Comparison of ENCODE assay signal across 9 mouse cellular contexts in genomic region chr9:49595635-49596348, GRCm38 (mm10).
DNase-seq lines count a peak whose midpoint lies in the region; ATAC-seq lines count a peak whose summit lies in the region.
"Had no signal": no experiment of that assay in that cellular context is flagged by ENCODE, and none has a peak within 500 bp of the region (broad histone marks: within the 10 kb centered on the region; RNA-seq: fewer than 3 reads in every experiment).

No protein-coding gene starts in this region.

- peak overlapping the region; percentile 27; the same call in 1 of the 2 replicates for H3K27ac ChIP-seq in heart, embryonic 15.5 days
- peak overlapping the region; percentile 74 for H3K27ac ChIP-seq in hindbrain, embryonic 16.5 days (ENCODE audit: low read depth, low read length)

- no peaks in the 10 kb centered on the region for H3K9me3 ChIP-seq in heart, embryonic 15.5 days (replicated peaks)
- no peaks in the 10 kb centered on the region for H3K9me3 ChIP-seq in hindbrain, embryonic 16.5 days (ENCODE audit: control insufficient read depth, low read length)

- WGBS in heart, embryonic 15.5 days, result 43% methylated on average over 11 of the region's 11 CpGs
- WGBS in hindbrain, embryonic 16.5 days, result 18% methylated on average over 11 of the region's 11 CpGs

- H3K27me3 ChIP-seq in heart, embryonic 15.5 days, result no peaks in the 10 kb centered on the region
- H3K27me3 ChIP-seq in hindbrain, embryonic 16.5 days (replicated peaks; ENCODE audit: control insufficient read depth, insufficient read depth, low read length), result no peaks in the 10 kb centered on the region

- ATAC-seq in heart, embryonic 15.5 days (replicated peaks; ENCODE audit: insufficient number of reproducible peaks, insufficient read depth, low FRiP score, low read depth), result no peak
- peak; percentile 67 for ATAC-seq in hindbrain, embryonic 16.5 days

- DNase-seq in heart, postnatal 36 days, result no peak
- peak; percentile 67 for DNase-seq in brain, adult 2 months (ENCODE audit: low read depth, low spot score)
- peak; percentile 53 to 66 for DNase-seq in cerebellum, postnatal 36 days
- DNase-seq in right cerebral cortex, postnatal 36 days (ENCODE audit: low spot score in 2 of 2), result no peak
- DNase-seq in left cerebral cortex, adult 18-20 months (ENCODE audit: low spot score in 2 of 2), result no peak
- no peak for DNase-seq in layer of hippocampus, adult 9-10 months (ENCODE audit: low spot score)
- DNase-seq: lung, postnatal 10 days had no signal

- no peak overlapping the region for H3K4me3 ChIP-seq in heart, embryonic 15.5 days
- no peak overlapping the region; the same call in 1 of the 2 replicates for H3K4me3 ChIP-seq in hindbrain, embryonic 16.5 days (ENCODE audit: low read length)

- H3K4me1 ChIP-seq in heart, embryonic 15.5 days (replicated peaks), result peaks cover 34% of the 10 kb centered on the region
- H3K4me1 ChIP-seq in hindbrain, embryonic 16.5 days (ENCODE audit: control insufficient read depth, insufficient read depth, low read depth, low read length), result peaks cover 52% of the 10 kb centered on the region

- no peak overlapping the region for H3K9ac ChIP-seq in heart, embryonic 15.5 days
- H3K9ac ChIP-seq in hindbrain, embryonic 16.5 days (ENCODE audit: low read depth, low read length), result peak overlapping the region; percentile 45

- H3K4me2 ChIP-seq in heart, embryonic 15.5 days, result 0 out of 2 replicates have a peak overlapping the region, but pooled peaks have one; percentile 25
- H3K4me2 ChIP-seq in hindbrain, embryonic 16.5 days (ENCODE audit: low read length), result peak overlapping the region; percentile 35

- H3K36me3 ChIP-seq in heart, embryonic 15.5 days, result no peaks in the 10 kb centered on the region
- no peaks in the 10 kb centered on the region for H3K36me3 ChIP-seq in hindbrain, embryonic 16.5 days (ENCODE audit: control insufficient read depth, insufficient read depth, low read length)

- intact Hi-C loops in heart, postnatal 36 days (cut with DNase I), result no loop called here

Comparison
In these comparisons a context has a peak if more than half of its experiments do, and no peak if none do; other contexts are left out.
1. DNase-seq: peak in brain, adult 2 months (single experiment) and cerebellum, postnatal 36 days (2 of 2); none in heart, postnatal 36 days (0 of 2), right cerebral cortex, postnatal 36 days (0 of 2), left cerebral cortex, adult 18-20 months (0 of 2) and layer of hippocampus, adult 9-10 months (single experiment).